Mouse (Mus musculus): ENCODE results near the gene Pgrmc1. TPM values are rescaled to one million over a fixed set of nuclear protein-coding genes. Genes with fewer than 3 reads are reported as not detected.
"Not testable (repeated sequence)": the region's sequence is repeated elsewhere in the genome, so short reads cannot be mapped to it uniquely, and the experiment has no call there.

Gene Pgrmc1
- polyA plus RNA-seq, 1 experiment from 2014 or later: 663 TPM

GRCm38 (mm10) chrX:36562079-36562478 lies 35.9 kb upstream of the Pgrmc1 start:
- WGBS: 24% methylated on average over 3 of the region's 3 CpGs
- Histone ChIP-seq H3K4me3 (ENCODE audit: low read length) (no peak overlapping the region), H3K27ac (ENCODE audit: low read depth, low read length) (no peak overlapping the region), H3K4me1 (ENCODE audit: control insufficient read depth, insufficient read depth, low read depth, low read length) (no peaks in the 10 kb centered on the region), H3K9ac (ENCODE audit: low read depth, low read length) (no peak overlapping the region), H3K27me3 (replicated peaks; ENCODE audit: control insufficient read depth, insufficient read depth, low read length) (no peaks in the 10 kb centered on the region), H3K4me2 (ENCODE audit: low read length) (peak overlapping the region; percentile 28), H3K36me3 (ENCODE audit: control insufficient read depth, insufficient read depth, low read length) (no peaks in the 10 kb centered on the region), H3K9me3 (ENCODE audit: control insufficient read depth, low read length) (no peaks in the 10 kb centered on the region)
- ATAC-seq: no peak

- H3K27ac ChIP-seq (ENCODE audit: low read depth, low read length): peak overlapping the region; percentile 76; the same call in 1 of the 2 replicates
- H3K4me1 ChIP-seq (ENCODE audit: control insufficient read depth, insufficient read depth, low read depth, low read length): 0 out of 2 replicates have a peak, but pooled peaks cover 4% of the 10 kb centered on the region
- H3K9me3 ChIP-seq (ENCODE audit: control insufficient read depth, low read length): no peaks in the 10 kb centered on the region
- H3K27me3 ChIP-seq (replicated peaks; ENCODE audit: control insufficient read depth, insufficient read depth, low read length): no peaks in the 10 kb centered on the region
- H3K9ac ChIP-seq (ENCODE audit: low read depth, low read length): no peak overlapping the region
- H3K36me3 ChIP-seq (ENCODE audit: control insufficient read depth, insufficient read depth, low read length): no peaks in the 10 kb centered on the region
- ATAC-seq: no peak; the same call in none of the 2 replicates
- H3K4me3 ChIP-seq (ENCODE audit: low read length): no peak overlapping the region
- 23% methylated on average over 1 of the region's 1 CpGs for WGBS
- peak overlapping the region; percentile 23; the same call in 1 of the 2 replicates for H3K4me2 ChIP-seq (ENCODE audit: low read length)
These were observed 11.2 kb upstream of the Pgrmc1 start for GRCm38 (mm10) chrX:36586629-36587303.

- no peaks in the 10 kb centered on the region for H3K36me3 ChIP-seq (ENCODE audit: control insufficient read depth, insufficient read depth, low read length)
- no peak overlapping the region for H3K4me3 ChIP-seq (ENCODE audit: low read length)
- H3K4me1 ChIP-seq (ENCODE audit: control insufficient read depth, insufficient read depth, low read depth, low read length): 0 out of 2 replicates have a peak, but pooled peaks cover 4% of the 10 kb centered on the region
- peak overlapping the region; percentile 23; the same call in 1 of the 2 replicates for H3K4me2 ChIP-seq (ENCODE audit: low read length)
- H3K27me3 ChIP-seq (replicated peaks; ENCODE audit: control insufficient read depth, insufficient read depth, low read length): no peaks in the 10 kb centered on the region
- peak; percentile 96 for ATAC-seq
- H3K9me3 ChIP-seq (ENCODE audit: control insufficient read depth, low read length): no peaks in the 10 kb centered on the region
- H3K9ac ChIP-seq (ENCODE audit: low read depth, low read length): no peak overlapping the region
- WGBS: 46% methylated on average over 8 of the region's 8 CpGs
- peak overlapping the region; percentile 76 for H3K27ac ChIP-seq (ENCODE audit: low read depth, low read length)
These were observed 10.4 kb upstream of the Pgrmc1 start for GRCm38 (mm10) chrX:36587304-36588209.

- WGBS: 86% methylated on average over 7 of the region's 7 CpGs
These were observed 7.7 kb upstream of the Pgrmc1 start for GRCm38 (mm10) chrX:36590266-36590665.

GRCm38 (mm10) chrX:36591120-36591519 lies 6.9 kb upstream of the Pgrmc1 start:
- WGBS: 70% methylated on average over 1 of the region's 1 CpGs
- Histone ChIP-seq H3K27ac (ENCODE audit: low read depth, low read length) (no peak overlapping the region), H3K4me1 (ENCODE audit: control insufficient read depth, insufficient read depth, low read depth, low read length) (0 out of 2 replicates have a peak, but pooled peaks cover 4% of the 10 kb centered on the region), H3K9ac (ENCODE audit: low read depth, low read length) (no peak overlapping the region), H3K9me3 (ENCODE audit: control insufficient read depth, low read length) (no peaks in the 10 kb centered on the region), H3K4me2 (ENCODE audit: low read length) (no peak overlapping the region), H3K4me3 (ENCODE audit: low read length) (no peak overlapping the region), H3K36me3 (ENCODE audit: control insufficient read depth, insufficient read depth, low read length) (no peaks in the 10 kb centered on the region), H3K27me3 (replicated peaks; ENCODE audit: control insufficient read depth, insufficient read depth, low read length) (no peaks in the 10 kb centered on the region)
- ATAC-seq: no peak

More at GRCm38 (mm10) chrX:36590266-36590665, 7.7 kb upstream of the Pgrmc1 start:
- H3K4me1 ChIP-seq (ENCODE audit: control insufficient read depth, insufficient read depth, low read depth, low read length): 0 out of 2 replicates have a peak, but pooled peaks cover 4% of the 10 kb centered on the region
- no peak overlapping the region for H3K4me2 ChIP-seq (ENCODE audit: low read length)
- no peaks in the 10 kb centered on the region for H3K27me3 ChIP-seq (replicated peaks; ENCODE audit: control insufficient read depth, insufficient read depth, low read length)
- no peak overlapping the region for H3K9ac ChIP-seq (ENCODE audit: low read depth, low read length)
- no peak for ATAC-seq
- no peak overlapping the region for H3K4me3 ChIP-seq (ENCODE audit: low read length)
- no peaks in the 10 kb centered on the region for H3K9me3 ChIP-seq (ENCODE audit: control insufficient read depth, low read length)
- H3K27ac ChIP-seq (ENCODE audit: low read depth, low read length): no peak overlapping the region
- no peaks in the 10 kb centered on the region for H3K36me3 ChIP-seq (ENCODE audit: control insufficient read depth, insufficient read depth, low read length)

- 83% methylated on average over 4 of the region's 4 CpGs for WGBS
- no peaks in the 10 kb centered on the region for H3K36me3 ChIP-seq (ENCODE audit: control insufficient read depth, insufficient read depth, low read length)
- no peaks in the 10 kb centered on the region for H3K27me3 ChIP-seq (replicated peaks; ENCODE audit: control insufficient read depth, insufficient read depth, low read length)
- H3K9me3 ChIP-seq (ENCODE audit: control insufficient read depth, low read length): no peaks in the 10 kb centered on the region
- H3K9ac ChIP-seq (ENCODE audit: low read depth, low read length): no peak overlapping the region
- no peak for ATAC-seq
- H3K4me3 ChIP-seq (ENCODE audit: low read length): no peak overlapping the region
- H3K4me1 ChIP-seq (ENCODE audit: control insufficient read depth, insufficient read depth, low read depth, low read length): 0 out of 2 replicates have a peak, but pooled peaks cover 4% of the 10 kb centered on the region
- H3K4me2 ChIP-seq (ENCODE audit: low read length): no peak overlapping the region
- H3K27ac ChIP-seq (ENCODE audit: low read depth, low read length): no peak overlapping the region
These were observed 6.5 kb upstream of the Pgrmc1 start for GRCm38 (mm10) chrX:36591539-36591938.

GRCm38 (mm10) chrX:36595247-36595646 lies 2.8 kb upstream of the Pgrmc1 start:
- no peak overlapping the region for H3K4me2 ChIP-seq (ENCODE audit: low read length)
- H3K9me3 ChIP-seq (ENCODE audit: control insufficient read depth, low read length): no peaks in the 10 kb centered on the region
- WGBS: 94% methylated on average over 3 of the region's 3 CpGs
- H3K4me3 ChIP-seq (ENCODE audit: low read length): no peak overlapping the region
- H3K27ac ChIP-seq (ENCODE audit: low read depth, low read length): no peak overlapping the region
- ATAC-seq: no peak
- no peak overlapping the region for H3K9ac ChIP-seq (ENCODE audit: low read depth, low read length)
- H3K36me3 ChIP-seq (ENCODE audit: control insufficient read depth, insufficient read depth, low read length): no peaks in the 10 kb centered on the region
- peaks cover 4% of the 10 kb centered on the region for H3K4me1 ChIP-seq (ENCODE audit: control insufficient read depth, insufficient read depth, low read depth, low read length)
- no peaks in the 10 kb centered on the region for H3K27me3 ChIP-seq (replicated peaks; ENCODE audit: control insufficient read depth, insufficient read depth, low read length)

- H3K27me3 ChIP-seq (replicated peaks; ENCODE audit: control insufficient read depth, insufficient read depth, low read length): not testable (repeated sequence)
- WGBS: 81% methylated on average over 5 of the region's 5 CpGs
These were observed 1.4 kb upstream of the Pgrmc1 start for GRCm38 (mm10) chrX:36596483-36597120.

More at GRCm38 (mm10) chrX:36596483-36597120, 1.4 kb upstream of the Pgrmc1 start:
- H3K4me2 ChIP-seq (ENCODE audit: low read length); ATAC-seq; H3K9me3 ChIP-seq (ENCODE audit: control insufficient read depth, low read length); H3K9ac ChIP-seq (ENCODE audit: low read depth, low read length); H3K36me3 ChIP-seq (ENCODE audit: control insufficient read depth, insufficient read depth, low read length); H3K27ac ChIP-seq (ENCODE audit: low read depth, low read length); H3K4me3 ChIP-seq (ENCODE audit: low read length); H3K4me1 ChIP-seq (ENCODE audit: control insufficient read depth, insufficient read depth, low read depth, low read length): not testable (repeated sequence)
